Mouse (Mus musculus): ENCODE measurements at regions not wholly inside any gene's neighbourhood (a gene's known extent, or its start where the extent isn't known, plus 50 kb on each side); places are given as distances from the start of the nearest gene placed in this dataset.

DNA sequence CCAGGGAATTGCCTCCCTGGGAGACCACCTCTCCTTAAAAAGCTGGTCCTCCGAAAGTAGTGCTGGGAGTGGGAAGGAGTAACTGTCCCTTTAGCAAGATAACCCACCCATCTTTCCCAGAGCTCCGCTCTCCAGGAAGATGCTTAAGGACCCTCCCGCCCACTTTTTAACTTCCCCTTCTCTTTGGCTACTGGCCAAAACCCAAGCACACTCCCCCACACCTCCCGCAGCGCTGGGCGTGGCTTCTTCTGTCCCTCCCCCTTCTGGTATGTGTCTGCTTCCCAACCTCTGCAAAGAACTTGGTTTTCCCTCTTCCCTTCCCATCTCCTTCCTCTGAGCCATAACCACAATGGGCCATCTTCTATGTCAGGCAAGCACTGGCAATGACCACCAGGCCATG, 85.4 kb downstream of the Rpap3 start:
- no peak for DNase-seq (ENCODE audit: low read depth, low spot score)

DNA sequence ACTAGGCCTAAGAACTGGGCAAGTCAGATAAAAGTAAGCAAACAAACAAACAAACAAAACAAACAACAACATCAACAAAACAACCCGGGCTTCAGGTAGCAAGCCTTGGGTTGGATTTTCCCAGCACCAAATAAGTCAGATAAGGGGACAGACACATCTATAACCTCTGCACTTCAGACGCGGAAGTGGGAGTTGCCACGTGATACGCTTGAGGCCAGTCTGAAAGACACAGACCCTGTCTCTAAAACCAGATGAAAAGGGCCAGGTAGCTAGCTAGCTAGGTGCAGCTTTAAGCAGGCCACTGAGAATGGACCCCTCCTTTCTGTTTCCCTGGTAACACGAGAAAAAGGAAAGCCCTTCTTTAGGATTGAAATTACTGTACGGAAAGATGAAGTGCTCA, 85.9 kb downstream of the Rpap3 start:
- no peak for DNase-seq (ENCODE audit: low read depth, low spot score)

DNA sequence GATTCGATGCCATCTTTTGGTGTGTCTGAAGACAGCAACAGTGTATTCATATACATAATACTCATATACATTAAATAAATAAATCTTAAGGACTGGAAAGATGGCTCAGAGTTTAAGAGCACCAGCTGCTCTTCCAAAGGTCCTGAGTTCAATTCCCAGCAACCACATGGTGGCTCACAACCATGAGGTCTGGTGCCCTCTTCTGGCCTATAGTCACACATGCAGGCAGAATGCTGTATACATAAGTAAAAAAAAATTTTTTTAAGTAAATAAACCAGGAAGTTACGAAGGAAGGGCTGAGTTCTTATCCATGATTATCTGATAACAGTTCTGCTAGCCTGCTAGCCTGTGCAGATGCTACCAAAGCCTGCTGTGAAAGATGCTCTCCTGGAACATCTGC, 93.3 kb downstream of the Rpap3 start:
- no peak for DNase-seq (ENCODE audit: low read depth, low spot score)

DNA sequence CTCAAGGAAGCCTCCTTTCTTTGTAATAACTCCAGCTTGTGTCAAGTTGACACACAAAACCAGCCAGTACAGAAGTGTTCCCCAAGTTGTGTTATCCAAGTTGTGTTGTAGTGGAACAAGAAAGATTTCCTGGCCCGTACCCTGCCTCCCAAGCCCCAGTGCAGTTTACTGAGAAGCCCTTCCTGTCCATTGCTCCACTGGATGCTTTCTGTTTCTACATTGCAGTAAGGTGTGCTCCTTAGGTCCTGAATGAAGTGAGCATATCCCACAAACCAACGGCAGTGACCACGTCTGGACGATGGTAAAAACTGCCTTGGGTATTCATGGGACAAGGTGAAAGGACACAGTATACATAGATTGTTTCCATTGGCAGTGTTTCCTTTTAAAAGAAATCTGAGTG, 94.9 kb downstream of the Rpap3 start:
- no peak for DNase-seq (ENCODE audit: low read depth, low spot score)

DNA sequence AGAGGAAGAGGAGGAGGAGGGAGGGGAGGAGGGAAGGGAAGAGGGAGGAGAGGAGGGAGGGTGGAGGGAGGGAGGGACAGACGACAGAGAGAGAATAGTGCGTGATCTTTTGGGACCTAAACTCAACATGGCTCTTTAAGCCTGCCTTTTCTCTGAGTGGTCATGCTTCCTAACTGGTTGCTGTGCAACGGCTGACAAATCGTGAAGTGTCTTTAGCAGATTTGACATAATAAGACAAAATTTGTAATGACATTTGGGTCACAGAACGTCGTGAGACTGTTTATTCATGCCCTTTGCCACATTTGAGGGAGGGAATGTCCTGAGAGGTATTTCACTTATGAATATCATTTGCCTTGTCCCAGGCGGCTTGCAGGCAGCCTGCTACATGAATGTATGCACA, 96.1 kb downstream of the Rpap3 start:
- no peak for DNase-seq (ENCODE audit: low read depth, low spot score)

DNA sequence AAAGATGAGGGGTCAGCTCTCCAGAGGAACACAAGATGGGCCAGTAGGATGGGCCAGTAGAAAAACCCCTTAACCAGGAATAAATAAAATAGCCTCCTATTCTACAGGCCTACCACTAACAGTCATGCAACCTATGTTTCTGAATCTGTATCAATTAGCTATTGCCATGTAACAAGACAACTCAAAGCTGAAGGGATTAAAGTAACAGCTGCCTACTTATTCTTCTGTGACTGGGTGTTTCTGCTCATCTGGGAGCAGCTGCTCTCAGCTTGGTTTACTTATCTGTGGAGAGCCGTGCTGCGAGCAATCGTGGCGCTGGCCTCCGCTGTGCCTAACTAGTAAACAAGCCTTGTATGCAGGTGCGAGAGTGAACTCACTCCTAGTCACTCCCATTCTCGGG, 97.0 kb downstream of the Rpap3 start:
- DNase-seq (ENCODE audit: low read depth, low spot score): no peak

DNA sequence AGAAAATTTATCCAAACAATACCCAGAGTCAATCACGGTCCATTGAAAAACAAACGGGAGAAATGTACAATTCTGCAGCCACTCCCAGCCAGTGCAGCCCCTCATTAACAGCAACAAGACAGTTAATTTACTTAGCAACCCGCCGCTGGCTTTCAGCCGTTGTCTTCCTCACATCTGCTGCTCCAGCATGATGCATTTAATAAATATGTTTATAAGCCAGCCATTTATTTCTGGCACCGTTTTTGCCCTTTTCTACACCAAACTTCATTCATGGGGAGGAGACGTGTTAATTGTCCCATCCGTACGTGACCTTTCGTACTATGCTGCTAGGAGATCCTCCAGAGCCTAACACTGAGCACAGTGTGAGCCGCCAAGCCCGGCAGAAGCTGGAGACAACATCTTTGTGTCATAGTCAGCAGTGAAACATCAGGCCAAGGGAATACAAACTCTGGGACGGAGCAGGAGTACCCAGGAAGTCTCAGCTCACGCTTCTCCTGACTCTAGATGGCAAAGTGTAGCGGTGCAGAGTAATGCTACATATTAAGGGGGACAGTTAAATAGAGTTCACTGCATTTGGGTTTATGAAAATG, 97.9 kb downstream of the Rpap3 start:
- no peak for DNase-seq (ENCODE audit: low read depth, low spot score)

DNA sequence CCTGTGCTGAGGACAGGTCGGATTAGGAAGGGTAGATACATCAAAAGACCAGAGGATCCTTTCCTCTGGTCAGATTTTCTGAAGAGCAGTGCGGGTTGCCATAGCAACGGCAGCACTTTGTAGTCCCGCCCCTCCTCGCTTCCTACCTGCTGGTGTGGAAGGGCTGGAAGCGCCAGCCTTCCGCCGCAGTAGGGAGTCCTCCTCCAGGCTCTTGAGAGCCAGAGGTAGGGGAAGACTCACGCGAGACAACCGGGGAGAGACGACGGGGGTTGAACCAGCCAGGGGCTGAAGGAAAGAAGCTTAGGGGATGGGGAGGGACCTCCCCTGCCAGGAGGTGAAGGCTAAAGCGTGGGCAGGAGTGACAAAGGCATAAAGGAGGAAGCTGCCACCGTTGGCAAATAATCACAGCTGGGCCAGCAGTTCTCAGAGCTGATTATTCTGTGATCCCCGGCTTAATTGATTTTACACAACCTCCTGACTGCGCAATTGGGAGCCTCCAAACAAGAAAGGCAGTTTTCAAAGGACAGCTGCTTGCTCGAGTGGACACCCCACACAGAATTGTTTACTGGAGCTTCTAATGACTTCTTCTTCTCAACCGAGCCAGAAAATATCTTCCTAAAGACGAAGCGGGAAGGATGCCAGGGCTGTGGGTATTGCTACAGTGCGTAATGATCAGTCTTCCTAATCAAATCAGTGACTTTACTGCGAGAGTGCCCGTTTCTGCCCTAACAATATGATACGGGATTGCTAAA, 98.8 kb downstream of the Rpap3 start:
- peak; percentile 83 for DNase-seq (ENCODE audit: low read depth, low spot score)

DNA sequence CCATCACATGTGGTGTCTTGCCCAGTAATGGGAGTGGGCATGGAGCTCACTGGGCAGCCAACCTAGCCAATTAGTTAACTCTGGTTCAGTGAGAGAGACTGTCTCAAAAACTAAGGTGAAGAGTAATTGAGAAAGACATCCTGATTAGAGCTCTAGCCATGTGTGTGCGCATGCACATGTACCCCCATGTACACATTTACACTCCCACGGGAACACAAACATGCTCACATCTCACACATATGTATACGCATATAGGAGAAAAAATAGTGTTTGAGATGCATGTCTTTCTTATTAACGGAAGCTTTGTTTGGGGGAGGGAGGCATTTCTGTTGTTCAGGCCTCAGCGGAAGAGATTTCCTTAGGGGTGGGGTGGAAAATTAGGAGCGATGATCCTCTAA, 99.4 kb downstream of the Rpap3 start:
- DNase-seq (ENCODE audit: low read depth, low spot score): no peak

DNA sequence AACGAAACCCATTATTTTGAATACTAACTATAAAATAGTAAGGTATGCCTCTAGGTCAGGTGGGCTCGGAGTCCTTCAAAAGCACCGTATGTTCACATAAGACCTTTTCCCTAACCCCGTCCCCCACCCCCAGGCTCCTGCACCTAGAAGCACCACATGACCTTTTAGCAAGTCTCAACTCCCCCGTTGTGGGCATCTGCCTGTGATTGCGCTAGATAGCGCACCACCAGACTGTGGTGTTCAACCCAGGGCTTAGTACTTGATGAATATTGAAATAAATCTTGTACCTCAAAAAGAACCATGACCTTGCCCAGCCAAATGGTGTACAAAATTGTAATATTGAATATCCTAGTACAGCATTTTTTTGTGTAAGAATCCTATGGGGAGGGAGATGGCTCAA, 99.8 kb downstream of the Rpap3 start:
- no peak for DNase-seq (ENCODE audit: low read depth, low spot score)

DNA sequence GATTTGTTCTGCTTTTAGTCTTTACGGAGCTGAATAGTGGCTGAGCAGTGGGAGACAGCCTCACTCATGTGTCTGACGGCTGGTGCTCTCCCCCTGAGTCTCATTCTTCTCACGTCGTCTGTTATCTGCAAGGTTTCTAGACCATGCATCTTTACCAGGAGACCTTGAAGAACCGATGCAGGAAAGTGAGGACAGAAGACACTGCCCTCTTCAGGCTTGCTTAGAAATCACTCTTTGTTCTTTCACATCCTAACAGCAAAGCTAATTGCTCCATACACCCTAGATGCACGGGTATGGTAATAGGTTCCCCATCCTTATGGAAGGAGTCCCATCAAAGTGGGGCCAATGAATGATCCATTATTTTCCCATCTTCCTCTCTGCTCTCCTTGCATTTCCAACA, 102.1 kb downstream of the Rpap3 start:
- DNase-seq (ENCODE audit: low read depth, low spot score): no peak

DNA sequence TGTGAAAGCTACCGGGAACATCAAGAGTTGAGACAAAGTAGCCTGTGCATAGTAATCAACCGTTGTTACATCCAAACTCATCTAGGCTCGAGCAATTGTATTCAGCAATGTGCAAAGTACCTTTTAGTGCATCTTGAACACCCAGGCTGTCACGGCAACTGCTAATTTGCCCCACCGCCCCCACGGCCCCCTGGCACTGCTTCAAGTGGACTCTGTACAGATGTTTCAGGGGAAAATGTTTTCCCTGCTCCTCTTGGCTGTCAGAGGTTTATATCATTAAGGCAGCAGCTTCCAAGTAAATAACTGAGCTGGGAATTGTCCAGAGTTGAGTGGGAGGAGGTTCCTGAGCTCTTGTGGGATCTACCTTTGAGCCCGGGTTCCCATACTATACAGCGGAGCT, 107.4 kb downstream of the Rpap3 start:
- no peak for DNase-seq (ENCODE audit: low read depth, low spot score)

DNA sequence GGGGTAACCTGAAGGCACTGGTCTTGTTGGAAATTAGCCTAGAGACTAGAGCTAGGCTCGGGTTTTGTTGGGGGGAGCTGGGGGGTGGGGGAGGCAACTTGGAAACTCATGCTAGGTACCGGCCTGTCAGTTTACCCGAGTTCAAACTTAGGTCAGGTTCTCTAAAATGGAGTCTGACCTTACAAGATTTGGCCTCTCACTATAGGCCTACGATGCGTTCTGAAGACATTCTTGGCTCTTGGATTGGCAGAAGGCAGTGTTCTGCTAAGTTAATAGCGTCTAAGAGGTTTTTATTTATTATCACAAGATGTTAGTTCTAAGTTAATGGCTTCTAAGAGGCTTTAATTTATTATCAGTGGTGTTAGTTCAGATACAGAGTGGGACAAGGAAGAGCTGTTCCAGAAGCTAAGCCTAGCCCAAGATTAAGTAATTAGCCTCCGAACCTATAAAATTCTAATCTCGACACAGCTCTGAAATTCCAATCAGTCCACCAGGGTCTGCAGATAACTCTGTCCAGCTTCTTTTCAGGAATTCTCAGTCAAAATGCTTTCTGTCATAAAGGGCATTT, 109.0 kb downstream of the Rpap3 start:
- no peak for DNase-seq (ENCODE audit: low read depth, low spot score)

DNA sequence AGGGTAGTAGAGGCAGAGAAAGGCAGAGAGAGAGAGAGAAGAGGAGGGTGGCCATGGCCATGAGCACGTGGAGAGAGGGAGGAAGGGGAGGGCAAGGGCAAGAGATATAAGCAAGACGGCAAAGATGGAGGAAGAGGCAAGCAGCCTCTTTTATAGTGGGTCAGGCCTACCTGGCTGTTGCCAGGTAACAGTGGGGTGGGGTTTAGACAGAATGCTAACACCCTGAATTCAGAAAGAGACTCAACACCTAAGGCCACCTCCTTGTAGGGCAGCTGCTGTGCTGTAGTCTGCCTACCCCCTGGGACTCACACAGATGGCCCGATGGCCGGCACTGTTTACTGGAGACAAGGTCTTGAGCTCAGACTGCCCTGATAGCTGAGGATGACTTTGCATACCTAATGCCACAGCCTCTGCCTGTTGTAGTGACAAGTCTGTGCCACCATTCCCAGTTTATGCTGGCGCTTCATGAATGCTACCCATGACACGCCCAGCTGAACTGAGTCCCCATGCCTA, 110.3 kb downstream of the Rpap3 start:
- DNase-seq (ENCODE audit: low read depth, low spot score): no peak

DNA sequence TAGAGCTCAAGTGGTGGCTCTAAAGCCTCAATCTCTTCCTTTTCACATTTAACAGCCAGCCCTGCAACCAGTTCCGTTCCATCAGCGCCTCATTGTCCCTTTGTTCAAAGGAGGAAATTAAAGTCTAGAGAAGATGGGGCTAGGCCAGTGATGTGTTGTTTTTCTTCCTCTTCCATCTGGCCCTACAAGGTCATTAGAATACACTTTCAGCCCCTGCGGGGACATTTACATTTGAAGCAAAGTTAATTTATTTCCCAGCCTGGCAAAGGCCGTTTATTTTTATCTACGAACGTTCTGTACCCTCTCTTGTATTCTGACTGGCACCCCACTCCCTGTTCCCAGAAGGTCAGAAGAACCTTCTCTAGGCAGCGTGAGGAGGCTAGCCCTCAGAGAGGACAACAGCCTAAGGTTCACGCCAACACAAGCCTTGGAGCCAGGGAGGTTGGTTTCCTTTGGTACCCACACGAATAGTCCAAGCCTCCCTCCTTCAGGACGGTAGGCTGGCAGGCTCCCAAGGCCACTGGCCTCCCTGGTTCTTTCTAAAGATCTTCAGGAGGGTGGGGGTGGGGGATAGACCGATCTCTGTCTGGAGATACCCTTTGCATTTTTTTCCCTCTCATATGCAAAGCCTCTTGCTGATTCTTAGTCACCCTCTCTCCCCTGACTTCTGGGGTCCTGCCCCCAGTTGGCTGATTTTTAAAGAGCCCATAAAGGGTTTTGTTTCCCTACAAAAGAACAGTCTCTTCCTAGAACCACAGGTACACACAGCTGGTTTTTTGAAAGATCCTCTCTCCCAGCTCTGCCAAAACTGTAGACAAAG, 111.6 kb downstream of the Rpap3 start:
- DNase-seq (ENCODE audit: low read depth, low spot score): peak; percentile 73

DNA sequence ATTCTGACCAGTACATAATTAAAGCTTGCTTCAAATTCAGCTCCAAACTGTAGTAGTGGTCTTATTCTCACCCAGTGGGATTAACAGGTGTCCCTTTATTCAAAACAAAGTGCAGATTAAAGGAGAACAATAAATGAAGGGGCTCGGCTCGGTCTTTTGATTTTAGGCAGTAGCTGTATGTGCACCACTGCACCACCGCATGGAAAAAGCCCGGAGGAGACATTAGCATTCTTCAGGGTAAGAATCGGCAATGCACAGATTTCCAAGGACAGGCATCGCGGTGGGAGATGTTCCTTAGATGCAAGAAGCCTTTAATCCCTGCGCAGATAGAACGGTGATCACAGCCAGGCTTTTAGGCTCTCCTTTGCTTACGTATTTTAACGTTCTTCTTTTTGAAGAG, 112.8 kb downstream of the Rpap3 start:
- no peak for DNase-seq (ENCODE audit: low read depth, low spot score)

DNA sequence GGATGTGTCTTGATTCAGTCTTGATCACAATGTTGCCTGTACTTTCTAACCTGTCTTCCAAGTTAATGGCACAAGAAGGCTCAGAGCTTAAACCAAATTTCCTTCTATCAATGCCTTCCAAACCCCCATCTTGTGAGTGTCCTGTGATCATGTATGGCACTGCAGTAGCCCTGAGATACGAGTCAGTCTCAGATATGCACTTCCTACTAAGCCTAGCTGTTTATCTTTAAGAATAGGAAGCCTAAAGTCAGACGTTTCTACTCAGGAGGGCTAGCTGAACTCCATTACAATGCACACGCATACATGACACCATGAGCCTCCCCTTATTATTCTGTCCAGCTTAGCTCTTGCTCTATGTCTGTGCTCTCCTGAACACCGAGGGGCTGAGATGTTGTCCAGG, 114.2 kb downstream of the Rpap3 start:
- no peak for DNase-seq (ENCODE audit: low read depth, low spot score)

DNA sequence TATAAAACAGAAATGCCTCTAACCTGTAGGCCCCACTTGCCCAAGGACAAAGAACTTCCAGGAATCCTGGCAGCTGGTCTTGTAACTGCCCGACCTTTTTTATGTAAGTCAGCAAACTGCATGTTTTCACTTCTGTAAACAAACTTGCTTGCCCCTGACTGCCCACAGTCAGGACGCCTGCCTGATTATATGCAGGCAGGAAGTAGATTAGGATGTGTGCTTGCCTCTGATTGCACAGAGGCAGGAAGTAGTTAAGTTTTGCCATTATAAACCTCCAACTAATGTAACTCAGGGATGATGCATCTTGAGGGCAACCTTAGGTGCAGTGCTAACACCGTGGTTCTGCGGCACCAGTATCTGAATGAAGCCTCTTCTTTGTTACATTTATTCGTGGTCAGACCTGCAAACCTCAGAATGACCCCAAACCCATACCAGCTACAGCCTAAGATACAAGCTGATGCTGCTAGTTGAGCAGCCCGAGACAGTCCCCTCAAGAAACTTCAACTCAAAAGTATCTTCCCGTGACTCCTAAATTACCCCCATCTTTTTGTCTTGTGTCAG, 114.8 kb downstream of the Rpap3 start:
- no peak for DNase-seq (ENCODE audit: low read depth, low spot score)

DNA sequence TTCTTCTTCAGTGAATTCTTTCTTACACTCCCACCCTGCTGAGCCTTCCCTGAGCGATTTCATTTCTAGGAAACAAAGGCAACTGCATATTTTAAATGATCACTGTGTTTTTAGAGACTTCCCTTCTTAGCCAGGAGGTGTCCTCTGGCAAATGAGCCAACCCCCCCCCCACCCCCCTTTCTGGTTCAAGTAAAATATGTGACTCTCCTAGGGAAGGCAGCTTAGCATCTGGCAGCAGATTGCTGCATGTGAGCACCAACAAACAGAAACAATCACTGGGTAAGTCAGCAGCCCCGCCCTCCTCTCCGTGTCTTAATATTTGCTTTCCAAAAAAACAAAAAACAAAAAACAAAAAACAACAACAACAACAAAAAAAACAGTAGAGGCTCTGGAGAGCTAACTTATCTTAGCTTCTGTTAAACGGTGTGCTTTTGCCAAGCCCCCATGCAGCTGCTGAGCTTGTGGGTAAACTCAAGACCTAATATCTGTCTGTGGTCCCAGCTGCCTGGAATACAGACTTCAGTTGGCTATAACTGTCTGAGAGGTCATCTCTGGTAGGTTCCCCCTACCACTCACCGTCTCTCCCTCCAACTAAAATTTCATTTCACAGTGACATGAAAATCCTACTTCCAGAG, 117.9 kb downstream of the Rpap3 start:
- no peak for DNase-seq (ENCODE audit: low read depth, low spot score)

DNA sequence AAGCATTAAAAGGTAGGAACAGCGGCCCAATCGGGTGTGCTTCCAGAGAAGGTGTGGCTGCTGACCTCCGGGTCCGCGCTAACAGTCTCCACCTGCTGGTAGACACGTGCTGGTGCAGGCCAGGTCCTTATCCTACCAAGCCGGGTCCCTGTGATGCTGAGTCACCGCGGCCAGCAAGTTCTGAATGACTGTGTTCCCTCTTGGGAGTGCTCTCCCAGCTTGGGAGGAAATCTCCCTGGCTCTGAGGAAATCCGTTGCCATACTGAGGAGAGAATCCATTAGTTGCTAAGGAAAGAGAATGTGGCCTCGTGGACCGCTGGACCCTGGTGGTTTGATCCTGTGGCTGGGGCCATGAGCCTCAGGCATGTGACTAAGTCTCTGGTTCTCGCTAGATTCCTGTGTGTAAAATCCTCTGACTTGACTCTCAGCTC, 123.9 kb downstream of the Rpap3 start:
- peak; percentile 77 for DNase-seq (ENCODE audit: low read depth, low spot score)

DNA sequence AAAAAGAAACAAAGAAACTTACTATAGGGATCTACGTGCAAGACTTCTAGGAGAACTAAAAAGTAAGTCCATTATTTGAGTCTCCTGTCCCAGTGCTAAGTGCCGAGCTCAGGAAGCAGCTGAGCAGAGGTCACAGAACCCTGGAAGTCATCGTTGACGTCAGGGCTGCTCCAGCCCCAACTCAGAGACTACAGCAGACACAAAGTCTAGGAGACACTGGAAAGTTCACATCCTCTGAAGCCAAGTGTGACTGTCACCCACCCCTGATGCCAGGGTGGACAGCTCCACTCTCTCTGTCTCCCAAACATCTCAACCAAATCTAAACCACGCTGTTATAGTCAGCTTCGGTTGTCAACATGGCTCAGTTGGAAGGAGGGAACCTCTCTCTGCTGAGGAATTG, 124.9 kb downstream of the Rpap3 start:
- no peak for DNase-seq (ENCODE audit: low read depth, low spot score)

Measured in WW6 (cell line).